ENCODE assay signal across 16 mouse cellular contexts in the genomic region with DNA sequence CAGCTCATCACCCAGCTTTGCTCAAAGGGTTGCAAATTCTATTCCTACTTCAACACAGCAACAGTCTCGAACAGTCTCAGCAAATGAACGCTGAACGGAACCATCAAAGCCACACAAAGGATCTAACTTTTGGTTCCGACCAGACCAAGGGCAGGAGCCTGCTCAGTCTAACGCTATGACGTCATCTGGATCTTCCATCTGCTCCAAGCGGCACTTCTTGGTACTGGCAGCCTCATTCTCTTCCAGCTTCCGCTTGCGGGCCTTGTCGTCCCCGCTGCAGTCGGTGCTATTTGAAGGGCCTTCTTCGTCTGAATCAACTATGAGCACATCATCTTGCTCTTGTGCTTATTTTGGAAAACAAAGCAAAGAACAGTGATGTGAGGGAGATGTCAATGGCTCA. TPM values are rescaled to one million over a fixed set of nuclear protein-coding genes. Genes with fewer than 3 reads are reported as not detected.
"Had no signal": no experiment of that assay in that cellular context is flagged by ENCODE, and none has a peak within 500 bp of the region (broad histone marks: within the 10 kb centered on the region; RNA-seq: fewer than 3 reads in every experiment).

No protein-coding gene starts in this region.

- ATAC-seq: intestine, embryonic 15.5 days had no signal

- DNase-seq: kidney, adult 18-20 months; kidney, postnatal 36 days; lung, adult 18-20 months; midbrain, embryonic 14.5 days; thymus, postnatal 4 days had no signal

- H3K27ac ChIP-seq: intestine, embryonic 15.5 days; kidney, embryonic 15.5 days; limb, embryonic 13.5 days; liver, embryonic 14.5 days; neural tube, embryonic 15.5 days had no signal

- H3K4me3 ChIP-seq: intestine, embryonic 15.5 days; kidney, embryonic 15.5 days; limb, embryonic 13.5 days; myocyte; neural tube, embryonic 15.5 days had no signal

RNA-seq across cellular contexts. Expression of a gene that starts 45.9 kb away (rescaled TPM):
- total RNA-seq: layer of hippocampus, adult 18-20 months; layer of hippocampus, postnatal 25 days; left cerebral cortex, postnatal 25 days; liver, adult 2 months; megakaryocyte progenitor cell, adult 5-6 weeks had no signal
